3 mouse cellular contexts compared by ENCODE assay signal in genomic region chr8:72676844-72677243, GRCm38 (mm10). TPM values are rescaled to one million over a fixed set of nuclear protein-coding genes. Genes with fewer than 3 reads are reported as not detected.
"Had no signal": no experiment of that assay in that cellular context is flagged by ENCODE, and none has a peak within 500 bp of the region (broad histone marks: within the 10 kb centered on the region; RNA-seq: fewer than 3 reads in every experiment).

No protein-coding gene starts in this region.

RNA-seq across cellular contexts. Expression of gene Nwd1, which starts 30.3 kb away (rescaled TPM):
- polyA plus RNA-seq: embryonic facial prominence, embryonic 10.5 days; embryonic facial prominence, embryonic 11.5 days; erythroblast, embryonic 14.5 days had no signal
